Mouse (Mus musculus): Measurements from ENCODE around the gene Krt18.
A peak's percentile ranks its signal among the peaks of the same experiment; 100 is the strongest.

DNA sequence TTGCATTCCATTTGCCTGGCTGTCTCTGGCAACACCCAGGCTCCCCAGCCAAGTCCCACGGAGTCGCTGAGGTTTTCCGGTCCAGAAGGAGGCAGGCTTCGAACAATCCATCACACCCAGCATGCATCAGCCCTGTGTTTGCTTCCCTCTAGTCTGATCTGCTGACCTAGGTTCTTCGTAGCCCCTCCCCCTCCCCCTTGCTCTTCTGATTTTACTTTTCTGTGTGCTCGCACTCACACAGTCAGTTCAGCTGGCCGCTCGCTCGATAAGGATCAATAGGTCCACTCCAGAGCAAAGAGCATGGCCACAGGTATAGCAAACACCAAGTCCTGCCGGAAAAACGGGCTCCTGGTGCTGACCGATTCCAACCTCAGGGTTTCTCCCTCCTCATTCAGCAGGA is 1.6 kb upstream of the Krt18 start:
- peak; percentile 23; the same call in 1 of the 2 replicates for TF ChIP-seq CTCF (IDR thresholded peaks at IDR 0.05; ENCODE audit: low read depth, low read length)
- no peak for TF ChIP-seq POLR2A (IDR thresholded peaks at IDR 0.05; ENCODE audit: extremely low read depth, insufficient read depth, low read length)
